Mouse (Mus musculus) megakaryocyte, embryonic 14.5 days (primary cell): ENCODE measurements around the gene Rtn3.

Source experiments
- FLI1 ChIP-seq: IDR thresholded peaks from 2 replicates; pipeline ENCODE4 v1.6.1; 2012; ENCODE audit warnings: low read length, inconsistent platforms, mixed read lengths
- GATA1 ChIP-seq: IDR thresholded peaks from 3 replicates; pipeline ENCODE4 v1.6.1; 2012; ENCODE audit warnings: mixed read lengths, low read length, inconsistent platforms, borderline replicate concordance

- TF ChIP-seq GATA1 (no peak), FLI1 (no peak)
These were observed 62.1 kb downstream of the Rtn3 start for GRCm38 (mm10) chr19:7420841-7421601.
